Mouse (Mus musculus): ENCODE results near the gene Slc44a1.
A peak's percentile ranks its signal among the peaks of the same experiment; 100 is the strongest.

Gene Slc44a1

DNA sequence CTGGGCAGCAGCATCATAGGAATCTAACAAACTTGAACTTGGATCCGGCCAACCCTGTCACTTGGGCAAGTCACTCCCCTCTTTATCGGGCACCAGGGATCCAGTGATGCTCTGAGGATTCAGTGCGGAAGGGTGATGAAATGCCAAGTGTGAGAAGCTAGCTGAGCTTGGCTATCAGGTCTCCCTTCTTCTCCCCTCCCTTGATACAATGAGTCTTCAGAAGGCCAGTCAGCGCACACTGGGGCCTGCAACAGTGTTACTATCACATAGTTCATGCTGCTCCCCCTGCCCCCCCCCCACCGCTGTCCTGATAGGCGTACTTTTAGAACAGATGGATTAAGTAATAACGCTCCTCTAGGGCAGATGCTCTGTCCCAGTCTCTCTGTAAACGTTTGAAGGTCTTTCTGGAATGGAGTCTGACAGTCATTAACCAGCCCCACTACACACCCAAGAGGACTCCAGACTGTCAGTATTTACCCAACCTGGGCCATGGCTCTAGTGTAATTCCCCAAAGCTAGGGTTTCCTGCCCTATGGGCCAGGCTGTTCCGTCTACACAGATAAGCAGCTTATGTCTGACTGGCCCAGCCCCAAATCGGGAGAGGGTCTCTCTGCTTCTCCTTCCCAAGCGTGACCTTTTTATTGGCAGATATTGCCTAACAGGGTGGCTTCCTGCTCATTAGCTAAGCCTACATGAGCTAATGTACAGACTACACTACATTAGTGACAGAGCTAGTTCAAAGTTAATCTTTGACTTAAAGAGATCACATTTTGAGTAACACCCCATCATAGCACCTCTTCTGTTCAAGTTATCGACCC is 155.2 kb downstream of the Slc44a1 start:
- TF ChIP-seq CTCF (conservative IDR thresholded peaks at IDR 0.05; ENCODE audit: low read length) (no peak), NANOG (IDR thresholded peaks at IDR 0.05; ENCODE audit: borderline replicate concordance, low read length) (no peak), POU5F1 (IDR thresholded peaks at IDR 0.05; ENCODE audit: borderline replicate concordance, low read length) (no peak)
- H3K4me3 ChIP-seq (replicated peaks; ENCODE audit: low read length), result no peak overlapping the region
- peaks cover 20% of the 10 kb centered on the region for H3K4me1 ChIP-seq (replicated peaks; ENCODE audit: low read depth, low read length)
- no peaks in the 10 kb centered on the region for H3K9me3 ChIP-seq (ENCODE audit: low read length)
- H3K36me3 ChIP-seq (ENCODE audit: insufficient read depth, low read length), result no peaks in the 10 kb centered on the region
- peaks cover 6% of the 10 kb centered on the region; the same call in 1 of the 2 replicates for H3K27me3 ChIP-seq (ENCODE audit: insufficient read depth, low read length)

DNA sequence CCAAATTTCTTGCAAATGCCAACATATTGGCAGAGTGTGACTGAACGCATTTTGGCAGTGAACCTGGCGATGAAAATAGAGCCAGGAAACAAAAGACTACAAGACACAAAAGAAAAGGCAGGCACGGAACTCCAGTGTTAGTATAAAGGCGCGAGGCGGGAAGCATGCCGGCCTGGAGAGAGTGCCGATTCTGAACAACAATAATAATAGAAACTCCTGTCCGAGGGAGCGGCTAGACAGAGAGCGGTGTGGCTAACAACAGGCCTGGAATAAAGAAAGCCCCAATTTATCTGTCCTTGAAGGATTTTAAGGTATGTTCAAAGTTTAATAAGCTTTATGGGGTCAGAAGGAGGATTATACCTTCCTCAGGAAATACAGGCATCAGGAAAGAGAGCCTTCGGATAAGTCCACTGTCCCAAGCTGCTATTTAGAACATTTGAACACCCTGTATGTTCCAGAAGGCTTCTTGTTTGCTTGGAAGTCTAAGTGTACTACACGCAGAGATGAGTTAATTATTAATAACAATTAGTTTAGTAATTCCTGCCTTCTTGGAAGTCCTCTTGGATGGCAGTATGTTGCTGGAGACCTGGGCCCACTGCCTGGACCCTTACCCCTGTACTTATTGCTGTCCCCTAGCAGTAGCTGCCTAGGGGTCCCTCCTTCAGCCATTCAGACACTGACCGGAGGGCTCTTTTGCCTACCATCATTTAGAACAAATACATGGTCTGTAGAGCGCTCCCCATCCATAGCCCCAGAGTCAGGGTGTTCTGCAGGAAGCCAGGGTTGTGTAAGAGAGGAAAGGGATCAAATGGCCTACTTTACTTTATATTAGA is 156.1 kb downstream of the Slc44a1 start:
- H3K27me3 ChIP-seq (ENCODE audit: insufficient read depth, low read length), result peaks cover 6% of the 10 kb centered on the region; the same call in 1 of the 2 replicates
- peaks cover 20% of the 10 kb centered on the region for H3K4me1 ChIP-seq (replicated peaks; ENCODE audit: low read depth, low read length)
- H3K4me3 ChIP-seq (replicated peaks; ENCODE audit: low read length), result no peak overlapping the region
- H3K36me3 ChIP-seq (ENCODE audit: insufficient read depth, low read length), result no peaks in the 10 kb centered on the region
- no peaks in the 10 kb centered on the region for H3K9me3 ChIP-seq (ENCODE audit: low read length)
- TF ChIP-seq CTCF (conservative IDR thresholded peaks at IDR 0.05; ENCODE audit: low read length) (no peak), POU5F1 (IDR thresholded peaks at IDR 0.05; ENCODE audit: borderline replicate concordance, low read length) (no peak)

DNA sequence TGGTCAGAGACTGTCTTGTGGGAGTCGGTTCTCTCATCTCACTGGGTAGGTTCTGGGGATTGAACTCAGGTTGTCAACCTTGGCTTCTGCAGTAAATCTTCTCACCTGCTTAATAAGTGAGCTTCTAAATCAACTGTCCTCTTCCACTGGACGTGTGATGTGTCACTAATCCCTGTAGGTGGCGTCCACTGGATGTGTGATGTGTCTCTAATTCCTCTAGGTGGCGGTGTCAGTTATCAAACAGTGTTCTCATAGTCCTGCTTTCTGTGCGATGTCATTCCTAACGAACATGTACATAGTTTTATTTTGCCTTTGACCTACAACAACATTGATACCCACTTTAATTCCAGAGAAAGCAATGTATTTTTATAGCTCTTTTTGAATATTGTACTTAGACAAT is 160.2 kb downstream of the Slc44a1 start:
- Histone ChIP-seq H3K27me3 (ENCODE audit: insufficient read depth, low read length) (peaks cover 5% of the 10 kb centered on the region; the same call in 1 of the 2 replicates), H3K36me3 (ENCODE audit: insufficient read depth, low read length) (no peaks in the 10 kb centered on the region), H3K4me1 (replicated peaks; ENCODE audit: low read depth, low read length) (peaks cover 14% of the 10 kb centered on the region), H3K4me3 (replicated peaks; ENCODE audit: low read length) (no peak overlapping the region), H3K9me3 (ENCODE audit: low read length) (no peaks in the 10 kb centered on the region)
- TF ChIP-seq CTCF (conservative IDR thresholded peaks at IDR 0.05; ENCODE audit: low read length) (peak; percentile 94), POU5F1 (IDR thresholded peaks at IDR 0.05; ENCODE audit: borderline replicate concordance, low read length) (no peak), NANOG (IDR thresholded peaks at IDR 0.05; ENCODE audit: borderline replicate concordance, low read length) (no peak)

DNA sequence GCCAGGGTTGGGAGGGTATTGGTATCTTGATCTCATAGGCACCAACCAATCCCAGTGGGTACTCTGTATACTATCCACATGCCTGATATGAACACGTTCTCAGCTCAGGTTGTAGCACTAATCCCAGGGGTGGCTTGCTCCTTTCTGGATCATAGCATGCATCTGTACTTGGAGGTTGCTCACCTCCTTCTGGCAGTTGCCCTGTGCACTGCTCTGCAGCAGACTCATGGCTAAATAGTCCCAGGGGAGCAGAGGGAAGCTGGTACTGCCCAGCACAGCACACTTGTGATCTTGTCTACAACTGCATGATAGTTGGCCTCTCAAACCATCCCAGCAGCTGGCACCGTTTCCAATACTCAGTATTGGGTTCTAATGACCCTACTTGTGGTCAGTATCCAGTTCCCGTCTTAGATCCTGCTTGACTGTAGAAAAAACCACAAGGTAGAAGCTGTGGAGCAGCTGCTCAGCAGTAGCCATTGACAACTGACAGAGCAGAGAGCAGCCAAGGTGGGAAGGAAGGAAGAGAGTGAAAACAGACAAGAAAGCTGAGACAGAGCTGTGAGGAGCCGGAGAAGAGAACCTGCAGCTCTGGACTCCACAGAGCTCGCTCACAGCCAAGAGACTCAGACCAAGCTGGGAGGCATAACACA is 174.5 kb downstream of the Slc44a1 start:
- Histone ChIP-seq H3K9me3 (ENCODE audit: low read length) (peaks cover 8% of the 10 kb centered on the region; the same call in 1 of the 2 replicates), H3K4me1 (replicated peaks; ENCODE audit: low read depth, low read length) (peaks cover 19% of the 10 kb centered on the region), H3K36me3 (ENCODE audit: insufficient read depth, low read length) (no peaks in the 10 kb centered on the region), H3K4me3 (replicated peaks; ENCODE audit: low read length) (no peak overlapping the region), H3K27me3 (ENCODE audit: insufficient read depth, low read length) (peaks cover 5% of the 10 kb centered on the region; the same call in 1 of the 2 replicates)
- no peak for TF ChIP-seq CTCF (conservative IDR thresholded peaks at IDR 0.05; ENCODE audit: low read length)
- no peak for TF ChIP-seq POU5F1 (IDR thresholded peaks at IDR 0.05; ENCODE audit: borderline replicate concordance, low read length)
- TF ChIP-seq NANOG (IDR thresholded peaks at IDR 0.05; ENCODE audit: borderline replicate concordance, low read length), result no peak

GRCm38 (mm10) chr4:53617968-53618367 is 177.8 kb downstream of the Slc44a1 start:
- no peaks in the 10 kb centered on the region for H3K36me3 ChIP-seq (ENCODE audit: insufficient read depth, low read length)
- H3K4me1 ChIP-seq (replicated peaks; ENCODE audit: low read depth, low read length), result peaks cover 36% of the 10 kb centered on the region
- no peak overlapping the region for H3K4me3 ChIP-seq (replicated peaks; ENCODE audit: low read length)
- H3K9me3 ChIP-seq (ENCODE audit: low read length), result peaks cover 8% of the 10 kb centered on the region; the same call in 1 of the 2 replicates
- peaks cover 5% of the 10 kb centered on the region; the same call in 1 of the 2 replicates for H3K27me3 ChIP-seq (ENCODE audit: insufficient read depth, low read length)
- TF ChIP-seq NANOG (IDR thresholded peaks at IDR 0.05; ENCODE audit: borderline replicate concordance, low read length), result no peak
- no peak for TF ChIP-seq POU5F1 (IDR thresholded peaks at IDR 0.05; ENCODE audit: borderline replicate concordance, low read length)
- TF ChIP-seq CTCF (conservative IDR thresholded peaks at IDR 0.05; ENCODE audit: low read length), result no peak

- Histone ChIP-seq H3K36me3 (ENCODE audit: insufficient read depth, low read length) (no peaks in the 10 kb centered on the region), H3K27me3 (ENCODE audit: insufficient read depth, low read length) (no peaks in the 10 kb centered on the region), H3K4me3 (replicated peaks; ENCODE audit: low read length) (no peak overlapping the region), H3K4me1 (replicated peaks; ENCODE audit: low read depth, low read length) (peaks cover 36% of the 10 kb centered on the region), H3K9me3 (ENCODE audit: low read length) (peaks cover under 1% of the 10 kb centered on the region; the same call in 1 of the 2 replicates)
- TF ChIP-seq NANOG (IDR thresholded peaks at IDR 0.05; ENCODE audit: borderline replicate concordance, low read length), result no peak
- TF ChIP-seq POU5F1 (IDR thresholded peaks at IDR 0.05; ENCODE audit: borderline replicate concordance, low read length), result no peak
- TF ChIP-seq CTCF (conservative IDR thresholded peaks at IDR 0.05; ENCODE audit: low read length), result no peak
These were observed 179.9 kb downstream of the Slc44a1 start for GRCm38 (mm10) chr4:53620104-53620503.

DNA sequence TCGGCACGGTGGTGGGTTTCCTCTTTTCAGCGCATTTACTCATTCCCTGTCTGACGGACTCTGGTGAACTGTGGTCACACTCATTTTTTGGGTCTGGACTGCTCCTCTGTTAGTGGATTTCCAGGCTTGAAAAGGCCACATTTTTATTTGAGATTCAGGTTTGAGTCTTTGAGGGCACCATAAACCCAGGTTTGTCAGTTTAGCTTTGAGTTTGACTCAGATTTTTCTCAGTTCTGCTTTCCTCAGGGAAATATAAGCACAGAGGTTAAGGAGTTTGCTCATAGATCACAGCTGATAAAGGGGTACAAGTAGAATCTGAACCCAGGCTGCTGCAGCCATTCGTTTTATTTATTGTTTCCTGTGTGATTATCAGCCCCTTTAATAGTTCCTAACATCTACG is 180.9 kb downstream of the Slc44a1 start:
- H3K9me3 ChIP-seq (ENCODE audit: low read length), result no peaks in the 10 kb centered on the region
- TF ChIP-seq NANOG (IDR thresholded peaks at IDR 0.05; ENCODE audit: borderline replicate concordance, low read length), result no peak
- no peak for TF ChIP-seq POU5F1 (IDR thresholded peaks at IDR 0.05; ENCODE audit: borderline replicate concordance, low read length)
- TF ChIP-seq CTCF (conservative IDR thresholded peaks at IDR 0.05; ENCODE audit: low read length), result no peak
- no peaks in the 10 kb centered on the region for H3K36me3 ChIP-seq (ENCODE audit: insufficient read depth, low read length)
- H3K27me3 ChIP-seq (ENCODE audit: insufficient read depth, low read length), result no peaks in the 10 kb centered on the region
- peaks cover 36% of the 10 kb centered on the region for H3K4me1 ChIP-seq (replicated peaks; ENCODE audit: low read depth, low read length)
- no peak overlapping the region for H3K4me3 ChIP-seq (replicated peaks; ENCODE audit: low read length)

DNA sequence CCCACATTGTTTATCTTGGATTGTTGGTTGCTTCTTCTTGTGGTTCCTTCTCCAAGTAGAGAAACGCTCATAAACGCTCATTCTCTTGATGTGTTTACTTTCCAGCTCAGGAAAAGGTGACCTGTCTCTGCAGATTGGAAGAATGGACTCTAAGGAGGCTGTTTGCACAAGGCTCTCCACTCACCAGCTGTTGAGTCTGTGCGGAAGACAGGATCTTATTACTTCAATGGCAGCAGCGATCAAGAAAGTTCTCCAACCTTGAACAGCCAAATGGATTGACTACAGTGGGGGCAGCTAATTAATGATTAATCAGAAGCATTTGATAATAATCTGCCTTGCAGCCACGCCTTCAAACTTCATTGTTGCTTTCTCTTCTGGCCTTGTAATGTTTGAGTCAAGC is 181.3 kb downstream of the Slc44a1 start:
- Histone ChIP-seq H3K27me3 (ENCODE audit: insufficient read depth, low read length) (no peaks in the 10 kb centered on the region), H3K9me3 (ENCODE audit: low read length) (no peaks in the 10 kb centered on the region), H3K4me1 (replicated peaks; ENCODE audit: low read depth, low read length) (peaks cover 36% of the 10 kb centered on the region), H3K4me3 (replicated peaks; ENCODE audit: low read length) (no peak overlapping the region), H3K36me3 (ENCODE audit: insufficient read depth, low read length) (no peaks in the 10 kb centered on the region)
- no peak for TF ChIP-seq POU5F1 (IDR thresholded peaks at IDR 0.05; ENCODE audit: borderline replicate concordance, low read length)
- no peak for TF ChIP-seq NANOG (IDR thresholded peaks at IDR 0.05; ENCODE audit: borderline replicate concordance, low read length)
- no peak for TF ChIP-seq CTCF (conservative IDR thresholded peaks at IDR 0.05; ENCODE audit: low read length)

All from E14TG2a.4 (cell line).